Mouse (Mus musculus) lung, adult 2 months (tissue): ENCODE results near the gene Usp50.

ENCODE experiments used
- CTCF ChIP-seq: fragments of 200-500 bp; IDR thresholded peaks from 2 replicates; pipeline ENCODE4 v1.5.1; 2011; ENCODE audit warnings: mild to moderate bottlenecking, low read length, control low read depth; ENCODE audit not compliant: insufficient read depth
- POLR2A ChIP-seq: fragments of 200-500 bp; IDR thresholded peaks from 2 replicates; pipeline ENCODE4 v1.6.1; 2011; ENCODE audit warnings: low read depth, mild to moderate bottlenecking, control low read depth, low read length, borderline replicate concordance; ENCODE audit errors: extremely low read depth

DNA sequence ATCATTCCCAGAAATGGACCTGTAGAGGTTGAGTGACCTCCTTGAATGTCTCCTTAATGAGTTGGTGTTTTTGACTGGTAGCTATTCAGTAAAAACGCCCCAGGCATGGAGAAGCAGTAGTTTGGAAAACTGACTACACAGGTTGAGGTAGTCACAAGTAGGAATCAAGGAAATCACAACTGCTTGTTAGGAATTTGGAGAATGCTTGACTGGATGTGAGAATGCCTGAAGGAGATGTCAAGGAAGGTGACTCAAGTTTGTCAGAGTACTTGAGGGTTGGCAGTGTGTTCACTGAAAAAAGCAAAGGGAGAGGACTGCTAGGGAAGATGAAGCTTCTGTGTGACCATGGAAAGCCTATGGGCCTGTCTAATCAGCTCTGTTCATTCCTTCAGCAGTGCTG lies 105.9 kb downstream of the Usp50 start:
- TF ChIP-seq CTCF (no peak), POLR2A (no peak)
